Mouse (Mus musculus) right cerebral cortex, postnatal 14 days (tissue): Measurements from ENCODE around the gene Ccdc151.

Experiments used
- DNase-seq: peaks from one replicate; pipeline ENCODE4 v3.0.0; 2022

Ccdc151 gene

GRCm38 (mm10) chr9:21955225-21955569, 47.2 kb downstream of the Ccdc151 start:
- DNase-seq, result peak; percentile 50

DNA sequence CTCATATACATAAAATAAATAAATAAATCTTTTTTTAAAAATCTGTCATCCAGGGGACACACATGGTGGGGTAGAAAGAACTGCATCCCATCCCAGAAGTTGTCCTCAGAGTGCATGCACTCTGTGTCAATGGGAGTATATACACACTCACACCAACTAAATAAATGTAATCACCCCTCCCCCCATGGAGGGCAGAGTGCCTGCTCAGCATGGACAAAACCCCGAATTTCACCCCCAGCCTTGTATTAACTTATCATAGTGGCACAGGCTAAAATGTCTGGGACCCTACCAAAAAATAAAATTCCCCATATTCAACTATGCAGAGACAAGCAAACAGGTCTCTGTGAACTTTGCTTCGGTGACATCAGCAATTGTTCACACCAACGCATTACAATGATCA, 47.8 kb downstream of the Ccdc151 start:
- no peak for DNase-seq

- peak; percentile 57 for DNase-seq
Observed at GRCm38 (mm10) chr9:21953600-21953999, 48.8 kb downstream of the Ccdc151 start.

DNA sequence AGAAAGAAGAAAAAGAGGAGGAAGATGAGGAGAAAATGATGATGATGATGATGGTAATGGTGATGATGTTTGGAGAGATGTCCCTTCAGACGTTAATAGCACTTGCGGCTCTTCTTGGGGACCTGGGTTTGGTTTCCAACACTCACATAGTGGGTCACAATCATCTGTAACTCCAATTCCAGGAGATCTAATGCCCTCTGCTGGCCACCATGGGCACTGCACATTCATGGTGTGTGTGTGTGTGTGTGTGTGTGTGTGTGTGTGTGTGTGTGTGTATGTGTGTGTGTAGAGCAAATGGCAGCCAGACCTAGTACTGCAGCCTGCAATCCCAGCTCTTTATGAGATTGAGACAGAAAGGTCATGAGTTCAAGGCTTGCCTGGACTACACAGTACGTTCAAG, 50.5 kb downstream of the Ccdc151 start:
- no peak for DNase-seq

DNA sequence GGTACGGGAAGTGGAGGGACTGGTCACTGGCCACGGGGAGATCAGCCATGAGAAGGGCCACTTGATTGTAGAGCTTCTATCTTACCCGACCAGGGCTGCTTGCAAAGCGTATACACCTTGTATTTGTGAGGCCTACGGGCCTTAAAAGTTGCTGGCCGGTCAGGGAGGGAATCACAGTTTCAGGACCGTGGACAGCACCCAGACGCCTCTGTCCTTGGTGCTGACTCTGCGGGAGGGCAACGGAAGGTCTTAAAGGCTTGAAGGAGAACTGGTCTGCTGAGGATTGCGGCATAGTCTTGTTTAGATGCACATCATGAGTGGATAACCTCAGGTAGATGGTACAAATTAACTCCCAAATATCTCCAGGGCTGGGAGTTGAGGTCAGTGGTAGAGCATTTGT, 52.1 kb downstream of the Ccdc151 start:
- peak; percentile 40 for DNase-seq

GRCm38 (mm10) chr9:21948790-21949189, 53.6 kb downstream of the Ccdc151 start:
- peak; percentile 52 for DNase-seq

GRCm38 (mm10) chr9:21948146-21948545, 54.3 kb downstream of the Ccdc151 start:
- no peak for DNase-seq

- DNase-seq, result no peak
Observed at GRCm38 (mm10) chr9:21947540-21948130, 54.8 kb downstream of the Ccdc151 start.

DNA sequence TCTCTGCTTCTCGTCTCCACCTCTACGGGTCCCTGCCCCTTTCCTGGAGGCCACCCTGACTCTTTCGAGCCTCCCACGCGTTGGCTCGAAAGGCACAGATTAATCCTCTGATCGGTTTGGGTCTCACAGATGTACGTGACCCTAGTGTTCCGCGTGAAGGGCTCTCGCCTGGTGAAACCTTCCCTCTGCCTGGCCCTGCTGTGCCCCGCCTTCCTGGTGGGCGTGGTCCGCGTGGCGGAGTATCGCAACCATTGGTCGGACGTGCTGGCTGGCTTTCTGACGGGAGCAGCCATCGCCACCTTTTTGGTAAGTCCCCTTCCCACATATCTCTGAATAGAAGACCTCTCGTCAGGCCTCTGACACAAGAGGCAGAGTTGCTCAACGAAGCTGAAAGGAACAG, 58.2 kb downstream of the Ccdc151 start:
- DNase-seq, result no peak

DNA sequence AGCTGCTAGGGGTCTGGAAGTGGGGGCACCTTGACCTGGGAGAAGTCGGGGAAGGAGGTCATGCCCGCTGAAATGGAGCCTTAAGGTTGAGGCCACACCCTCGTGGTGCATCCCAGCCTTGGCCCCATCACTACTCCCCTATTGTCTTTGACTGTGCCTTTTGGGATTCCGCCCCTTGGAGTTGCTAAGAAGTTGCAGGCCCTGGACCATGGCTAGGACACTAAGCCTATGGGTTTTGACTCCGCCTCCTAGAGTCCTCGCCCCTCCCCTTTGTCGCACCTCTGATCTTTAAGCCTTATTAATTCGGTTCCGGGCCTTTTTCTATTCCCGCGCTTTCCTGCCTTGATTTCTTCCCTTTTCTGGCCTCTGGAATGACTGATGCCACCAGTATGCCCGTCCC, 58.8 kb downstream of the Ccdc151 start:
- no peak for DNase-seq

GRCm38 (mm10) chr9:21943046-21943445, 59.4 kb downstream of the Ccdc151 start:
- DNase-seq, result no peak
